Mouse (Mus musculus) adrenal gland, postnatal 25 days (tissue): ENCODE results near the gene Abcb4. TPM values are rescaled to one million over a fixed set of nuclear protein-coding genes. Genes with fewer than 3 reads are reported as not detected.
"Not testable (repeated sequence)": the region's sequence is repeated elsewhere in the genome, so short reads cannot be mapped to it uniquely, and the experiment has no call there.

Experiments
- DNase-seq: peaks from one replicate; pipeline ENCODE4 v3.0.0; 2021; ENCODE audit warnings: mixed read lengths
- total RNA-seq: library from RNA; stranded (reverse); gene quantifications from 2 replicates; pipeline ENCODE4 v1.2.3, GENCODE M21; 2021

Abcb4 gene
- total RNA-seq, 1 experiment from 2014 or later: 3.8 TPM

GRCm38 (mm10) chr5:8904539-8904938, 11.0 kb downstream of the Abcb4 start:
- DNase-seq: no peak

GRCm38 (mm10) chr5:8911567-8912198, 18.2 kb downstream of the Abcb4 start:
- DNase-seq: no peak

DNA sequence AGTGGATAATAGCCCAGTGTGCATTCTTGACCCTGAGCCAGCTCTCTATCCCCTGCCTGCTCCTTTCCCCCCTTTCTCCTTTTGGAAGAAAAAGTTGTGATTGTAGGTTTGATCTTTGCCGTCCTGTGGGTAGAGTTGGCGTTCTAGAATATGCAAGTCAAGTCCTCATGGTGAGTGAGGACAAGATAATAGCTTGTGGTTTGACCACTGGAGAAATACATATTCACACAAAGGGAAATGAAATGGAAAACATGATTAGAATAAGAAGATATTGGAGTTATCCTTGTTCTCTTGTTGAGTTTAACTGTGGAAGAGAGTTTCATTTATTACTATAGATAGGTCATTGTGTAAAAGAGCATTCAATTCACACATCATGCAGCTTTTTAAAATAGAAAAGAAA, 22.9 kb downstream of the Abcb4 start:
- no peak for DNase-seq

- no peak for DNase-seq
These were observed 23.6 kb downstream of the Abcb4 start for GRCm38 (mm10) chr5:8917069-8917468.

DNA sequence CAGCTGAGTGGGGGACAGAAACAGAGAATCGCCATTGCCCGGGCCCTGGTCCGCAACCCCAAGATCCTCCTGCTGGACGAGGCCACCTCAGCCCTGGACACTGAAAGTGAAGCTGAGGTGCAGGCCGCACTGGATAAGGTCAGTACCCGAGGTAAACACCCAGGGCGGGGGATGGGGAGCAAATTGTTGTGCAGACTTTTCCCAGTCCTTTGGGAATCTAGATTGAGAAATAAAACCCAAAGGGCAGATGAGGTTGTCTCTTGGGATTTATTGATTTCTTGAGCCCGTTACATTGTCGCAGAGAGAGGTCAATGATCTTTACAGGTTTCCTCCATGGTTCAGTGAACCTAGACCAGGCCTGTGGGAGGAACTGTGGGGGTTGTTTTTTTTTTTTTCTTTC, 34.9 kb downstream of the Abcb4 start:
- no peak for DNase-seq

DNA sequence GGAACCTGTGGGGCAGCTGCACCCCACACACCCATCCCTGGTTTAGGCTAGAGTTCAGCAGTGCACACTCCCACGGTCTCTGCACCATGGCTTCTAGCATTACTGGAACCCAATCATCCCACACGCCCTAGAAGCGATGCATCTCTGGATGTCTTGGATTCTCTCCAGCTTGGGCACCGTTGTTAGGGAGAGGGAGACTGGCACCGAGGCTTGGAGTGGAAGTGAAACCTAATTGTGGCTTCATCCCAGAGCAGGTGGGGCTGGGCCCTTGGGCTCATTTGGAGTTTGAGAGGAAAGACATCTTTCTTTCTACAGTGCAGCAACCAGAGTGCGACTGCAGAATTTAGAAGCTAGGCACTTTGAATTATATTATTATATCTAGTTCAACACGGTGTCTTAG, 44.4 kb downstream of the Abcb4 start:
- DNase-seq: no peak

DNA sequence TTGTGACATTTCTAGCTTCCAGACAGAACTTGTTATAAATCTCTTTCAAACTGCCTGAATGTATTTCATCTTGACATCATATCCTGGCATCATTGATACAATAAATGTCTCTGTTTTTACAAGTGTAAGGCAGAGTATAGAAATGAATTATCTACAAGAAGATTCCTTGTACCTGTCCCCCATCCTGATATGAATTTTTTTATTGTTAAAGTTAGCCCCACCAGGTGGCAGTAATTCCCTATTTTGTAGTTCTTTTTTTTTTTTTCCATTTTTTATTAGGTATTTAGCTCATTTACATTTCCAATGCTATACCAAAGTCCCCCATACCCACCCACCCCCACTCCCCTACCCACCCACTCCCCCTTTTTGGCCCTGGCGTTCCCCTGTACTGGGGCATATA, 47.7 kb downstream of the Abcb4 start:
- DNase-seq: not testable (repeated sequence)

DNA sequence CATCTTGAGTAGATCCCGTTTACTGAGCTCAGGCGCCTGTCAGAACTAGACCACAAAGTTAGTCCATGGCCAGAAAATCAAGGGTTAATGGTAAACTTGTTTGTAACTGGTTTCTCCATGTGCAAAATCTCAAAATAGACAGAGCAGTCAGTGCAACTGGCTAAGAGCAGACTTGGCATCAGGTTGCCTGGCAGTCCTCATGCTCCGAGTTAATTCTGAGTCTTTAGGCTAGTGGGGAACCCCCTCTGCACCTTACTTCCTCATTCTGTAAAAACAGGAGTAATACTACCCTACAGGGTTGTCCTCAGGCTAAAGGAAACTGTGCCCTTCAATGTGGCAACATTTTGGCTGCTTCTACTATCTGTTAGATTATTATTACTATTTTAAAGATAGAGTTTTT, 50.3 kb downstream of the Abcb4 start:
- DNase-seq: no peak

DNA sequence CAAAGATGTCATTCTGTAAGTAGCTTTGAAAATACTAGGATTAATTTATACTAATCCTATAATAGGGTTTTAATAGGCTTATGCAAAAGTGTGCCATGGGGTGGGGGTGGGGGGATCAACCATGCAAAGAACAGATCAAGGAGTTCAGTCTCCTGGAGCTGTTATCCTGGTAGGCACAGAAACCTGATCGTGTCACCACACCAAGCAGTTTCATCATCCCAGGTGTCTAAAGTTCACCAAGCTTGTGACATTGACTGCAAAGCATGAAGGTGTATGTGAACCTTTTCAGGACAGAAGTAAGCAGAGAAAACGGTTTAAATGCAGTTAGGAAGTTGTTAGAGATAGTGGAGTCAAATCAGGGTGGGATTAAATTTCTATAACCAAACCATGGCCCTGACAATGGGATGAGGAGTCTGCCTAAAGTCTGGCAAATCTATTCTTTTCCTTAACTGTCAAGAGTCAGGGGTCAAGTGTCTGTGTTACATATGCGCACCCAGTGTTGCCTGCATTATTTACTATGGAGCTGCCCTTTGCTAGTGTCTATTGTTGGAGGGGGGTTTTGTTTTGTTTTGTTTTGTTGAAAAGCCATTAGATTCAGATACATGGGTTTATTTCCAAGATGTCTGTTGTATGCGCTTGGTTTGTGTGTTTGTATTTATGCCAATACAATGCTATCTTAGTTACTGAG, 54.0 kb downstream of the Abcb4 start:
- DNase-seq: no peak

GRCm38 (mm10) chr5:8953660-8954059, 60.1 kb downstream of the Abcb4 start:
- DNase-seq: no peak

DNA sequence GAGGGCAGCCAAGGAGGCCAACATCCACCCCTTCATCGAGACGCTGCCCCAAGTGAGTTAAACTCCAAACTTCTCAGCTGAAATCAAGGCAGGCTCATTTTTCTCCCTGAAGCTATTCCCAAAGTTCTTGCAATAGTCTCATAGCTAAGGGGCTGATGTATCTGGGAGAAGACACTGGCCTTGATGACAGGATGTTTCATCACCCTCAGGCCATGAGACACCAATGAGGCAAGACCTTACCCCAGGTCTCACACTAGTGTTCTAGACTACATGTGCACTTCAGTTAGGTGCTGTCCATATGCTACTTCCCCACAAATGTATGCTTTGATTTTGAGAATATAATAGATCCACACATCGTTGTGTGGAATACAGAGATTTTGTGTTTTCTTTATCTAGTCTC, 62.0 kb downstream of the Abcb4 start:
- DNase-seq: no peak

DNA sequence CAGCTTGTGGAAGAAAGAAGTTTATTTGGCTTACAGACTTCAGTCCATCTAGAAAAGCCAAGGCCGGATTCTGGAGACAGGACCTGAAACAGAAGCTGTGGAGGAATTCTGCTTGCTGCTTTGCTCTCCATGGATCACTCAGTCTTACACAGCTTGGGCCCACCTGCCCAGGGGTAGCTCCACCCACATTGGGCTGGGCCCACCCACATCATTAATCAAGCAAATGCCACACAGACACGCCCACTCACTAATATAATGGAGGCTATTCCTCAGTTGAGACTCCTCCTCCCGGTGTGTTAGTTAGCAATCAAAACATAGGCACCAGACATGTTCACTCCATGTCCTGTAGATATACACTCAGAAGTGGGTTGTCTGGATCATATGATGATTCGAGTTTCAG, 67.0 kb downstream of the Abcb4 start:
- DNase-seq: no peak

GRCm38 (mm10) chr5:8964487-8964886, 71.0 kb downstream of the Abcb4 start:
- no peak for DNase-seq

GRCm38 (mm10) chr5:8970694-8971093, 77.2 kb downstream of the Abcb4 start:
- DNase-seq: no peak

DNA sequence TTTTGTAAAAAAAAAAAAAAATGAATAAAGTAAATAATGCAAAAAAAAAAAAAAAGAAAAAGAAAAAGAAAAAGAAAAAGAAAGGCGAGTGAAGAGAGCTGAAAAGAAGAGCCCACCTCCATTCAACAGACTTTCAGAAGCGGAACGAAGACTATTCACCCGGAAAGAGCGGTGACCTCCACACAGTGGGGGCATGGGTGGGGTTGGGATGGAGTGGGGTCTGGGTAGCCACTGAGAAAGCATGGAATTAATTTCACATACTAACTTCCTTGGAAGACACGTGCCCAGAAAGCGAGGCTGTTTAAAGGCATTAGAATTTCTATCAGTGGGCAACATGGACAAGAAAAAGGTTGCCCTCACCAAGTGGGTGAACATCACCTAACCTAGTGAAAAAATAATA, 78.8 kb downstream of the Abcb4 start:
- DNase-seq: no peak

- no peak for DNase-seq
These were observed 81.2 kb downstream of the Abcb4 start for GRCm38 (mm10) chr5:8974721-8975120.

- DNase-seq: no peak
These were observed 92.0 kb downstream of the Abcb4 start for GRCm38 (mm10) chr5:8985470-8985869.

- no peak for DNase-seq
These were observed 94.4 kb downstream of the Abcb4 start for GRCm38 (mm10) chr5:8987925-8988324.

- DNase-seq: no peak
These were observed 97.0 kb downstream of the Abcb4 start for GRCm38 (mm10) chr5:8990526-8990925.

- no peak for DNase-seq
These were observed 98.1 kb downstream of the Abcb4 start for GRCm38 (mm10) chr5:8991626-8992025.

GRCm38 (mm10) chr5:8995966-8996685, 102.6 kb downstream of the Abcb4 start:
- DNase-seq: no peak

DNA sequence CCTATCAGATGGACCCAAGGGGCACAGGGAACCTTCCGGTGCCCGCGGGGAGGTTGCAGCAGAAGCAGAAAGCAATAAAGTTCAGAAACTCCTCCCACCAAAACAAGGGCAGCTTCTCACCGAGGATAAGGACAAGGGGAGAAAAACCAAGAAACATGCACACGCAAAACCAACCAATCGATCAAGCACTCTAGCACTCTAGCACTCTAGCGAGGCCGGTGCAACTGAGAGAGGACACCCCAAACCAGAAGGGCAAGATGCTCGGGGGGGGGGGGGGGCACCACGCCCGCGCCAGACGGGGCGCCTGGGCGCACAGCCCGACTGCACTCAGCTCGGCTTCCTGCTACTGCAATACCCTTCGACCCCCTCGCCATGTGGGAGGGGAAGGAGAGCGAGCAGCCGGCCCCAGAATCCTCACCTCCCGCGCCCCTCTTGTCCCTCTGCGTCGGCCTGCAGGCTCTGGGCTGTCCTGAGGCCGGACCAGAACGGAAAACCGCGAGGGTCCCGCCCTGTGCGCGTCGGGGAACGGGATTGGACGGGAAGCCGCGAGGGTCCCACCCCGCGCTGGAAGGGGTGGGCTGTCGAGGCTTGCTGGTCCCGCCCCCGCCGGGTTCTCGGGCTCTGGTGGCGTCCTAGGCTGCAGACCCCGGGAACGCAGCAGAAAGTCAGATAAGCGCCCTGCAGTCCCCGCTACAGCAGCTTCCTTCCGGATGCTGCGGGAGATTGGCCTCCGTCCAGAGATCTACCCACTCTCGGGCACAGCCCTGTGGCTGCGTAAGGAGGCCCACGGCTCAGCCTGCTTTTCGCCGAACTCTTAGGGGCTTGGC, 103.4 kb downstream of the Abcb4 start, which contains the start of gene Crot:
TSS of gene Crot (minus strand) at position 639 of the 827 bp plus-strand sequence.
- peak; percentile 96 for DNase-seq

DNA sequence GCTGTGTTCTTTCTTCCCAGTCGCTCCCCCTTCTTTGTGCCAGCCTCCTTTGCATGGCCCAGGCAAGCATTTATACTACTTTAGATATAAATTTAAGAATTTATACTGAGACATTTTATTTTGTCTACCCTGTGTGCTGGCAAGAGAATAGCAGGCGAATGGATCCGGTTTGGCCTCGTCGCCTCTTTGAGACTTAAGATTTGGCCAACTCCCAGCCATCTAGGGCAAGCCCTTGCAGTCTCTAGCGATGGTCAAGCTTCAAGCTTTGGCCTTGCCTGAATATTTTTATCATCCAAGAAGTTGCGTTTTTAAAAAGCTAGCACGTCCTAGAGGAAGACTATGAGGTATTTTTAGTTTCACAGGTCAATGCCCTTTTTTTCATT, 104.0 kb downstream of the Abcb4 start:
- DNase-seq: no peak
